ENCODE assay signal across 13 mouse cellular contexts in the genomic region with DNA sequence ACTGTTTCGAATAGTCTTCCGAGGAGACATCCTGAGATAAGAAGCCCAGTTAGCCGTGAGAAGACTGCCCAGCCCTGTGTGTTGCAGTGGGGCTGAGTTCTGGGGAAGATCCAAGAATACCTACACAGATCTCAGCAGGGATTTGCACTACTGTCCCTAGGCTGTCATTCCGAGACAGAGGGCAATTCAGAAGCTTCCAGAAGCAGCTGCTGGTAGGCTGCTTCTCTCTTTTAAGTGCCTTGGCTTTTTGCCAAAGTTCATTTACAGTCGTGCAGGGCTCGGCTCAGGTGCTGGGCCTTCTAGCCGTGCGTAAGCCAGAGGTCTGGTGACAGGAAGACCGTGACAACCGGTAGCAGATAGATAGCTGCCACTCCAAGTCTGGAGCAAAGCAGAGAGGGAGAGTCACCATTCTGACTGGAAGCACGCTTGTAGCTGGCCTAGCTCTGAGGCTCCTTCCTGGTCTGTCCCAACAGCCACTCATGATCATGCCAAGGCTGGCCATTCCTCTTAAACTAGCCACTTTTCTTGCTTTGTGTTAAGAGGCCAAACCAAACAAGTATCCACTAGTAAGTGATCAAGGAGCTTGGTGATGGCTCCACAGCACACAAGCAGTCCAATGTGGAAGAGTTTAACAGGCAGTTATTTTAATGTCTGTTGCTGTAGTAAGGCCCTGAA. TPM values are rescaled to one million over a fixed set of nuclear protein-coding genes. Genes with fewer than 3 reads are reported as not detected.
DNase-seq lines count a peak whose midpoint lies in the region; ATAC-seq and TF ChIP-seq lines count a peak whose summit lies in the region.
"Had no signal": no experiment of that assay in that cellular context is flagged by ENCODE, and none has a peak within 500 bp of the region (broad histone marks: within the 10 kb centered on the region; RNA-seq: fewer than 3 reads in every experiment).

No protein-coding gene starts in this region.

- no peak overlapping the region for H3K4me2 ChIP-seq in forebrain, embryonic 14.5 days (ENCODE audit: low read length)
- no peak overlapping the region for H3K4me2 ChIP-seq in forebrain, embryonic 12.5 days
- no peak overlapping the region for H3K4me2 ChIP-seq in limb, embryonic 14.5 days (replicated peaks; ENCODE audit: low read depth, low read length, severe bottlenecking)
- H3K4me2 ChIP-seq: embryonic facial prominence, embryonic 15.5 days; liver, embryonic 13.5 days had no signal

- peak; percentile 59 for DNase-seq in forebrain, embryonic 14.5 days (ENCODE audit: low spot score)
- DNase-seq in retina, postnatal 1 day, result peak; percentile 67
- no peak for DNase-seq in retina, embryonic 14.5 days (ENCODE audit: low spot score)
- DNase-seq in limb, embryonic 14.5 days (ENCODE audit: low spot score), result peak; percentile 39
- DNase-seq in thymus, postnatal 25 days, result peak; percentile 38
- no peak for DNase-seq in gastrocnemius, postnatal 10 days
- no peak for DNase-seq in adrenal gland, adult (ENCODE audit: inconsistent age in 2 of 2, low spot score in 1 of 2)
- DNase-seq: adrenal gland, postnatal 10 days; B cell, adult 2 months; kidney, adult 2 months; liver, embryonic 13.5 days had no signal

- H3K36me3 ChIP-seq in forebrain, embryonic 14.5 days (ENCODE audit: control insufficient read depth, insufficient read depth, low read length), result no peaks in the 10 kb centered on the region
- H3K36me3 ChIP-seq in forebrain, embryonic 12.5 days (replicated peaks), result no peaks in the 10 kb centered on the region
- H3K36me3 ChIP-seq in limb, embryonic 14.5 days (ENCODE audit: control insufficient read depth, insufficient read depth, low read length), result no peaks in the 10 kb centered on the region
- H3K36me3 ChIP-seq: embryonic facial prominence, embryonic 15.5 days; liver, embryonic 13.5 days had no signal

- no peaks in the 10 kb centered on the region for H3K9me3 ChIP-seq in forebrain, embryonic 14.5 days (replicated peaks; ENCODE audit: control insufficient read depth, low read length)
- H3K9me3 ChIP-seq in forebrain, embryonic 12.5 days, result no peaks in the 10 kb centered on the region
- H3K9me3 ChIP-seq in limb, embryonic 14.5 days (ENCODE audit: control insufficient read depth, low read length), result no peaks in the 10 kb centered on the region
- H3K9me3 ChIP-seq: embryonic facial prominence, embryonic 15.5 days; liver, embryonic 13.5 days had no signal

- TF ChIP-seq POLR2A in limb, embryonic 14.5 days (IDR thresholded peaks at IDR 0.05; ENCODE audit: borderline replicate concordance, extremely low read depth, insufficient read depth, insufficient read length), result no peak

- H3K27me3 ChIP-seq in forebrain, embryonic 14.5 days (replicated peaks; ENCODE audit: control insufficient read depth, insufficient read depth, low read length), result no peaks in the 10 kb centered on the region
- no peaks in the 10 kb centered on the region for H3K27me3 ChIP-seq in forebrain, embryonic 12.5 days
- H3K27me3 ChIP-seq in limb, embryonic 14.5 days (ENCODE audit: control insufficient read depth, insufficient read depth, low read length), result no peaks in the 10 kb centered on the region
- H3K27me3 ChIP-seq: embryonic facial prominence, embryonic 15.5 days; liver, embryonic 13.5 days had no signal

- no peak for ATAC-seq in forebrain, embryonic 14.5 days
- ATAC-seq in forebrain, embryonic 12.5 days (ENCODE audit: low FRiP score), result no peak
- ATAC-seq in limb, embryonic 14.5 days (ENCODE audit: low FRiP score, low read depth), result no peak; the same call in 1 of the 2 replicates

- 41% methylated on average over 11 of the region's 11 CpGs for WGBS in forebrain, embryonic 14.5 days
- 68% methylated on average over 11 of the region's 11 CpGs for WGBS in forebrain, embryonic 12.5 days
- WGBS in limb, embryonic 14.5 days, result 31% methylated on average over 11 of the region's 11 CpGs

- H3K9ac ChIP-seq in forebrain, embryonic 14.5 days (ENCODE audit: low read length), result no peak overlapping the region
- H3K9ac ChIP-seq in forebrain, embryonic 12.5 days, result no peak overlapping the region
- H3K9ac ChIP-seq in limb, embryonic 14.5 days (ENCODE audit: low read depth, low read length, severe bottlenecking), result no peak overlapping the region
- H3K9ac ChIP-seq: embryonic facial prominence, embryonic 15.5 days; liver, embryonic 13.5 days had no signal

- 0 out of 2 replicates have a peak overlapping the region, but pooled peaks have one; percentile 60 for H3K27ac ChIP-seq in forebrain, embryonic 14.5 days (ENCODE audit: low read depth, low read length)
- no peak overlapping the region; the same call in 1 of the 2 replicates for H3K27ac ChIP-seq in forebrain, embryonic 12.5 days
- no peak overlapping the region for H3K27ac ChIP-seq in limb, embryonic 14.5 days (replicated peaks; ENCODE audit: low read depth, low read length)
- H3K27ac ChIP-seq: embryonic facial prominence, embryonic 15.5 days; liver, embryonic 13.5 days had no signal

- peaks cover 17% of the 10 kb centered on the region for H3K4me1 ChIP-seq in forebrain, embryonic 14.5 days (ENCODE audit: control insufficient read depth, insufficient read depth, low read length)
- peaks cover 45% of the 10 kb centered on the region for H3K4me1 ChIP-seq in forebrain, embryonic 12.5 days
- peaks cover 9% of the 10 kb centered on the region; the same call in 1 of the 2 replicates for H3K4me1 ChIP-seq in limb, embryonic 14.5 days (ENCODE audit: control insufficient read depth, insufficient read depth, low read length)
- H3K4me1 ChIP-seq: liver, embryonic 13.5 days had no signal

- no peak overlapping the region for H3K4me3 ChIP-seq in forebrain, embryonic 14.5 days (ENCODE audit: low read depth, low read length)
- H3K4me3 ChIP-seq in forebrain, embryonic 12.5 days (replicated peaks), result no peak overlapping the region
- H3K4me3 ChIP-seq in limb, embryonic 14.5 days (replicated peaks; ENCODE audit: low read length), result no peak overlapping the region
- H3K4me3 ChIP-seq: embryonic facial prominence, embryonic 15.5 days; liver, embryonic 13.5 days had no signal

RNA-seq across cellular contexts. Expression of a gene that starts 49.3 kb away (rescaled TPM):
- 18.9 and 21.6 TPM in 2 replicates for polyA plus RNA-seq in forebrain, embryonic 14.5 days (2014; fragmentation: Nextera tagmentation; extraction: Ambion mirVana)
- polyA plus RNA-seq in forebrain, embryonic 12.5 days (2016; fragmentation: Nextera tagmentation; extraction: Ambion mirVana), result 23.6 and 27.2 TPM in 2 replicates
- 13.8 and 17.6 TPM in 2 replicates for polyA plus RNA-seq in limb, embryonic 14.5 days (2012; rRNA removed)
- 12.1 and 12.8 TPM in 2 replicates for polyA plus RNA-seq in limb, embryonic 14.5 days (2014; fragmentation: Nextera tagmentation; extraction: Ambion mirVana)
- total RNA-seq in gastrocnemius, postnatal 10 days (2021), result 10 to 100 TPM; 42.5 to 45.1 TPM

Comparison
In these comparisons a context has a peak if more than half of its experiments do, and no peak if none do; other contexts are left out.
1. DNase-seq: peak in forebrain, embryonic 14.5 days (single experiment), retina, postnatal 1 day (single experiment), limb, embryonic 14.5 days (single experiment) and thymus, postnatal 25 days (single experiment); none in retina, embryonic 14.5 days (single experiment), gastrocnemius, postnatal 10 days (single experiment) and adrenal gland, adult (0 of 2).